Mouse (Mus musculus) E14TG2a.4 (cell line): ENCODE data around the gene Zfp334.

ENCODE experiments used
- CTCF ChIP-seq: conservative IDR thresholded peaks from 2 replicates; pipeline ENCODE4 v1.5.1; 2014; ENCODE audit warnings: low read length
- POU5F1 ChIP-seq: IDR thresholded peaks from 2 replicates; pipeline ENCODE4 v1.6.1; 2014; ENCODE audit warnings: low read length, borderline replicate concordance

GRCm38 (mm10) chr2:165325521-165326303 lies 62.3 kb downstream of the Zfp334 start:
- TF ChIP-seq CTCF (no peak), POU5F1 (no peak)
